ENCODE assay signal across 19 mouse cellular contexts in genomic region chr9:124258067-124258556, GRCm38 (mm10). TPM values are rescaled to one million over a fixed set of nuclear protein-coding genes. Genes with fewer than 3 reads are reported as not detected.
A peak's percentile ranks its signal among the peaks of the same experiment; 100 is the strongest.
DNase-seq lines count a peak whose midpoint lies in the region; ATAC-seq and TF ChIP-seq lines count a peak whose summit lies in the region.
"Had no signal": no experiment of that assay in that cellular context is flagged by ENCODE, and none has a peak within 500 bp of the region (broad histone marks: within the 10 kb centered on the region; RNA-seq: fewer than 3 reads in every experiment).

No protein-coding gene starts in this region.

- no peaks in the 10 kb centered on the region for H3K36me3 ChIP-seq in neural tube, embryonic 13.5 days
- H3K36me3 ChIP-seq: embryonic facial prominence, embryonic 15.5 days; heart, embryonic 12.5 days; hindbrain, embryonic 15.5 days; limb, embryonic 12.5 days; liver, embryonic 15.5 days had no signal

- peak overlapping the region; percentile 74 for H3K27ac ChIP-seq in gastrocnemius, adult 2 months
- no peak overlapping the region for H3K27ac ChIP-seq in neural tube, embryonic 13.5 days (replicated peaks)
- H3K27ac ChIP-seq: embryonic facial prominence, embryonic 15.5 days; hindbrain, embryonic 15.5 days; limb, embryonic 12.5 days; liver, embryonic 15.5 days had no signal

- 0 out of 2 replicates have a peak overlapping the region, but pooled peaks have one; percentile 8 for H3K4me2 ChIP-seq in neural tube, embryonic 13.5 days
- H3K4me2 ChIP-seq: embryonic facial prominence, embryonic 15.5 days; heart, embryonic 12.5 days; hindbrain, embryonic 15.5 days; limb, embryonic 12.5 days; liver, embryonic 15.5 days had no signal

- 85% methylated on average over 4 of the region's 4 CpGs for WGBS in neural tube, embryonic 13.5 days

- ATAC-seq in neural tube, embryonic 13.5 days (ENCODE audit: low read depth), result no peak
- ATAC-seq: activated CD4-positive, CD25-positive, alpha-beta regulatory T cell, adult 4 months had no signal

- intact Hi-C loops in gastrocnemius, adult 2 months (cut with DNase I), result no loop called here
- intact Hi-C loops in left cerebral cortex, postnatal 10 days (cut with DNase I), result no loop called here

- peaks cover 10% of the 10 kb centered on the region for H3K9me3 ChIP-seq in neural tube, embryonic 13.5 days
- H3K9me3 ChIP-seq: hindbrain, embryonic 15.5 days had no signal

- peak overlapping the region; percentile 56 for H3K4me3 ChIP-seq in gastrocnemius, adult 2 months
- no peak overlapping the region for H3K4me3 ChIP-seq in neural tube, embryonic 13.5 days
- H3K4me3 ChIP-seq: embryonic facial prominence, embryonic 15.5 days; heart, embryonic 12.5 days; hindbrain, embryonic 15.5 days; limb, embryonic 12.5 days; liver, embryonic 15.5 days had no signal

- no peak for TF ChIP-seq CTCF in gastrocnemius, adult 2 months (IDR thresholded peaks at IDR 0.05)

- DNase-seq in gastrocnemius, adult 2 months, result no peak
- DNase-seq in gastrocnemius, adult 8-10 months (ENCODE audit: low spot score in 2 of 2), result no peak
- no peak for DNase-seq in neural tube, embryonic 10.5 days (ENCODE audit: extremely low spot score, low spot score)
- DNase-seq in MEL-GATA-1-ER (ENCODE audit: extremely low read depth, low read depth), result peak; percentile 24
- DNase-seq in naive thymus-derived CD4-positive, alpha-beta T cell, adult 2 months (ENCODE audit: low read depth), result peak; percentile 41
- DNase-seq in lung, postnatal 25 days (ENCODE audit: low spot score), result no peak
- no peak for DNase-seq in left cerebral cortex, postnatal 10 days (ENCODE audit: extremely low spot score in 1 of 2, low spot score in 2 of 2)
- DNase-seq: cerebellum, adult 11 months; kidney, adult 8-10 months; layer of hippocampus, adult 9-11 months; right cerebral cortex, adult 18-20 months had no signal

- H3K27me3 ChIP-seq in neural tube, embryonic 13.5 days, result no peaks in the 10 kb centered on the region
- H3K27me3 ChIP-seq: embryonic facial prominence, embryonic 15.5 days; heart, embryonic 12.5 days; hindbrain, embryonic 15.5 days; limb, embryonic 12.5 days; liver, embryonic 15.5 days had no signal

- H3K9ac ChIP-seq in neural tube, embryonic 13.5 days, result no peak overlapping the region
- H3K9ac ChIP-seq: embryonic facial prominence, embryonic 15.5 days; forebrain, postnatal 0 days; heart, embryonic 12.5 days; hindbrain, embryonic 15.5 days; limb, embryonic 12.5 days; liver, embryonic 15.5 days had no signal

- H3K4me1 ChIP-seq in neural tube, embryonic 13.5 days (replicated peaks), result no peaks in the 10 kb centered on the region
- H3K4me1 ChIP-seq: embryonic facial prominence, embryonic 15.5 days; heart, embryonic 12.5 days; hindbrain, embryonic 15.5 days; limb, embryonic 12.5 days; liver, embryonic 15.5 days had no signal

RNA-seq across cellular contexts. Expression of gene 2010315B03Rik, which starts 54.4 kb away (rescaled TPM):
- 10 to 100 TPM; 11.1 to 11.7 TPM for total RNA-seq in gastrocnemius, adult 2 months (2021)
- 10 to 100 TPM in 2 of 4 experiments, 1 to 10 TPM in 2; 9.2 to 11.8 (median 10.2) TPM for total RNA-seq in gastrocnemius, adult 8-10 months (2022)
- polyA plus RNA-seq in neural tube, embryonic 13.5 days (2015; fragmentation: Nextera tagmentation; extraction: Ambion mirVana), result 9.2 and 9.4 TPM in 2 replicates
- 10 to 100 TPM; 15.6 to 18.2 TPM for total RNA-seq in left cerebral cortex, postnatal 10 days (2021)

Comparison
In these comparisons a context has a peak if more than half of its experiments do, and no peak if none do; other contexts are left out.
1. DNase-seq: peak in MEL-GATA-1-ER (single experiment) and naive thymus-derived CD4-positive, alpha-beta T cell, adult 2 months (single experiment); none in gastrocnemius, adult 2 months (single experiment), gastrocnemius, adult 8-10 months (0 of 2), neural tube, embryonic 10.5 days (single experiment), lung, postnatal 25 days (single experiment) and left cerebral cortex, postnatal 10 days (0 of 2).